Mouse (Mus musculus): ENCODE measurements around the gene Olfr1282. TPM values are rescaled to one million over a fixed set of nuclear protein-coding genes. Genes with fewer than 3 reads are reported as not detected.
"Not testable (repeated sequence)": the region's sequence is repeated elsewhere in the genome, so short reads cannot be mapped to it uniquely, and the experiment has no call there.

Gene Olfr1282
- not detected in 2 replicates for polyA plus RNA-seq (2015; fragmentation: Nextera tagmentation; extraction: Ambion mirVana)

- Histone ChIP-seq H3K9me3 (replicated peaks; ENCODE audit: control insufficient read depth, low read length) (no peaks in the 10 kb centered on the region), H3K9ac (ENCODE audit: low read length) (no peak within 1 kb of the TSS), H3K36me3 (ENCODE audit: control insufficient read depth, insufficient read depth) (no peaks in the 10 kb centered on the region), H3K27me3 (ENCODE audit: control insufficient read depth, insufficient read depth, low read length) (no peaks in the 10 kb centered on the region), H3K4me3 (ENCODE audit: low read length) (no peak within 1 kb of the TSS), H3K4me2 (ENCODE audit: low read depth, low read length) (no peak within 1 kb of the TSS), H3K4me1 (ENCODE audit: control insufficient read depth, insufficient read depth, low read length) (no peaks in the 10 kb centered on the region), H3K27ac (ENCODE audit: low read length) (no peak within 1 kb of the TSS)
- 60% methylated on average over 2 of the region's 2 CpGs for WGBS
- ATAC-seq (replicated peaks; ENCODE audit: extremely low read depth, insufficient read depth, low FRiP score) = no peak
Observed at GRCm38 (mm10) chr2:111335976-111336375, at the start of gene Olfr1282. TSS of gene Olfr1282 (minus strand) at chr2:111336076.

GRCm38 (mm10) chr2:111375222-111375621 is 39.3 kb upstream of the Olfr1282 start, which contains the start of gene Olfr1284:
TSS of gene Olfr1284 (plus strand) at chr2:111375522.
- Histone ChIP-seq H3K36me3 (ENCODE audit: control insufficient read depth, insufficient read depth) (no peaks in the 10 kb centered on the region), H3K9me3 (replicated peaks; ENCODE audit: control insufficient read depth, low read length) (no peaks in the 10 kb centered on the region), H3K4me1 (ENCODE audit: control insufficient read depth, insufficient read depth, low read length) (no peaks in the 10 kb centered on the region), H3K27me3 (ENCODE audit: control insufficient read depth, insufficient read depth, low read length) (no peaks in the 10 kb centered on the region), H3K4me3 (ENCODE audit: low read length) (no peak within 1 kb of the TSS), H3K9ac (ENCODE audit: low read length) (no peak within 1 kb of the TSS), H3K4me2 (ENCODE audit: low read depth, low read length) (no peak within 1 kb of the TSS), H3K27ac (ENCODE audit: low read length) (no peak within 1 kb of the TSS)
- no peak for ATAC-seq (replicated peaks; ENCODE audit: extremely low read depth, insufficient read depth, low FRiP score)
- 69% methylated on average over 1 of the region's 1 CpGs for WGBS

- H3K4me3 ChIP-seq (ENCODE audit: low read length) = no peak within 1 kb of the TSS
- H3K36me3 ChIP-seq (ENCODE audit: control insufficient read depth, insufficient read depth) = no peaks in the 10 kb centered on the region
- WGBS = 74% methylated on average over 2 of the region's 2 CpGs
- ATAC-seq (replicated peaks; ENCODE audit: extremely low read depth, insufficient read depth, low FRiP score) = no peak
- H3K9ac ChIP-seq (ENCODE audit: low read length) = no peak within 1 kb of the TSS
- H3K27me3 ChIP-seq (ENCODE audit: control insufficient read depth, insufficient read depth, low read length) = no peaks in the 10 kb centered on the region
- no peak within 1 kb of the TSS for H3K27ac ChIP-seq (ENCODE audit: low read length)
- H3K4me1 ChIP-seq (ENCODE audit: control insufficient read depth, insufficient read depth, low read length) = no peaks in the 10 kb centered on the region
- no peaks in the 10 kb centered on the region for H3K9me3 ChIP-seq (replicated peaks; ENCODE audit: control insufficient read depth, low read length)
- H3K4me2 ChIP-seq (ENCODE audit: low read depth, low read length) = no peak within 1 kb of the TSS
Observed at GRCm38 (mm10) chr2:111366490-111366889, 30.6 kb upstream of the Olfr1282 start, which contains the start of gene Olfr1283. TSS of gene Olfr1283 (plus strand) at chr2:111366790.

GRCm38 (mm10) chr2:111333721-111334120 is 2.2 kb downstream of the Olfr1282 start:
- not testable (repeated sequence) for ATAC-seq (replicated peaks; ENCODE audit: extremely low read depth, insufficient read depth, low FRiP score); H3K9me3 ChIP-seq (replicated peaks; ENCODE audit: control insufficient read depth, low read length); H3K9ac ChIP-seq (ENCODE audit: low read length); H3K4me3 ChIP-seq (ENCODE audit: low read length); H3K4me1 ChIP-seq (ENCODE audit: control insufficient read depth, insufficient read depth, low read length); H3K27ac ChIP-seq (ENCODE audit: low read length); H3K4me2 ChIP-seq (ENCODE audit: low read depth, low read length); H3K27me3 ChIP-seq (ENCODE audit: control insufficient read depth, insufficient read depth, low read length); H3K36me3 ChIP-seq (ENCODE audit: control insufficient read depth, insufficient read depth)
- 68% methylated on average over 5 of the region's 5 CpGs for WGBS

- ATAC-seq (replicated peaks; ENCODE audit: extremely low read depth, insufficient read depth, low FRiP score) = no peak
- Histone ChIP-seq H3K4me1 (ENCODE audit: control insufficient read depth, insufficient read depth, low read length) (no peaks in the 10 kb centered on the region), H3K9me3 (replicated peaks; ENCODE audit: control insufficient read depth, low read length) (no peaks in the 10 kb centered on the region), H3K9ac (ENCODE audit: low read length) (no peak within 1 kb of the TSS), H3K27ac (ENCODE audit: low read length) (no peak within 1 kb of the TSS), H3K36me3 (ENCODE audit: control insufficient read depth, insufficient read depth) (no peaks in the 10 kb centered on the region), H3K4me3 (ENCODE audit: low read length) (no peak within 1 kb of the TSS), H3K27me3 (ENCODE audit: control insufficient read depth, insufficient read depth, low read length) (no peaks in the 10 kb centered on the region), H3K4me2 (ENCODE audit: low read depth, low read length) (no peak within 1 kb of the TSS)
- WGBS = 62% methylated on average over 2 of the region's 2 CpGs
Observed at GRCm38 (mm10) chr2:111326220-111326619, 9.7 kb downstream of the Olfr1282 start, which contains the start of gene Olfr1281. TSS of gene Olfr1281 (plus strand) at chr2:111326520.

- H3K27ac ChIP-seq (ENCODE audit: low read length) = no peak within 1 kb of the TSS
- no peak for ATAC-seq (replicated peaks; ENCODE audit: extremely low read depth, insufficient read depth, low FRiP score)
- no peak within 1 kb of the TSS for H3K9ac ChIP-seq (ENCODE audit: low read length)
Observed at GRCm38 (mm10) chr2:111313717-111314116, 22.2 kb downstream of the Olfr1282 start, which contains the start of gene Olfr1280. TSS of gene Olfr1280 (plus strand) at chr2:111314017.

GRCm38 (mm10) chr2:111300374-111300773 is 35.5 kb downstream of the Olfr1282 start, which contains the start of gene Olfr1279:
TSS of gene Olfr1279 (plus strand) at chr2:111300635.
- H3K9me3 ChIP-seq (replicated peaks; ENCODE audit: control insufficient read depth, low read length) = no peaks in the 10 kb centered on the region
- no peak within 1 kb of the TSS for H3K4me3 ChIP-seq (ENCODE audit: low read length)
- no peaks in the 10 kb centered on the region for H3K27me3 ChIP-seq (ENCODE audit: control insufficient read depth, insufficient read depth, low read length)
- no peak within 1 kb of the TSS for H3K4me2 ChIP-seq (ENCODE audit: low read depth, low read length)
- no peaks in the 10 kb centered on the region for H3K4me1 ChIP-seq (ENCODE audit: control insufficient read depth, insufficient read depth, low read length)
- no peak within 1 kb of the TSS for H3K27ac ChIP-seq (ENCODE audit: low read length)
- no peaks in the 10 kb centered on the region for H3K36me3 ChIP-seq (ENCODE audit: control insufficient read depth, insufficient read depth)
- no peak for ATAC-seq (replicated peaks; ENCODE audit: extremely low read depth, insufficient read depth, low FRiP score)
- H3K9ac ChIP-seq (ENCODE audit: low read length) = no peak within 1 kb of the TSS

More at GRCm38 (mm10) chr2:111313717-111314116, 22.2 kb downstream of the Olfr1282 start, which contains the start of gene Olfr1280:
- Histone ChIP-seq H3K4me2 (ENCODE audit: low read depth, low read length) (no peak within 1 kb of the TSS), H3K4me3 (ENCODE audit: low read length) (no peak within 1 kb of the TSS), H3K9me3 (replicated peaks; ENCODE audit: control insufficient read depth, low read length) (no peaks in the 10 kb centered on the region), H3K4me1 (ENCODE audit: control insufficient read depth, insufficient read depth, low read length) (no peaks in the 10 kb centered on the region), H3K27me3 (ENCODE audit: control insufficient read depth, insufficient read depth, low read length) (no peaks in the 10 kb centered on the region), H3K36me3 (ENCODE audit: control insufficient read depth, insufficient read depth) (no peaks in the 10 kb centered on the region)

GRCm38 (mm10) chr2:111298541-111298940 is 37.3 kb downstream of the Olfr1282 start:
- Histone ChIP-seq H3K9me3 (replicated peaks; ENCODE audit: control insufficient read depth, low read length) (no peaks in the 10 kb centered on the region), H3K36me3 (ENCODE audit: control insufficient read depth, insufficient read depth) (no peaks in the 10 kb centered on the region), H3K9ac (ENCODE audit: low read length) (no peak overlapping the region), H3K4me2 (ENCODE audit: low read depth, low read length) (no peak overlapping the region), H3K27ac (ENCODE audit: low read length) (no peak overlapping the region), H3K4me3 (ENCODE audit: low read length) (no peak overlapping the region), H3K27me3 (ENCODE audit: control insufficient read depth, insufficient read depth, low read length) (no peaks in the 10 kb centered on the region), H3K4me1 (ENCODE audit: control insufficient read depth, insufficient read depth, low read length) (no peaks in the 10 kb centered on the region)
- no peak for ATAC-seq (replicated peaks; ENCODE audit: extremely low read depth, insufficient read depth, low FRiP score)

- H3K36me3 ChIP-seq (ENCODE audit: control insufficient read depth, insufficient read depth) = no peaks in the 10 kb centered on the region
- no peak within 1 kb of the TSS for H3K27ac ChIP-seq (ENCODE audit: low read length)
Observed at GRCm38 (mm10) chr2:111289836-111290235, 46.0 kb downstream of the Olfr1282 start, which contains the start of gene Olfr1278. TSS of gene Olfr1278 (plus strand) at chr2:111290136.

More at GRCm38 (mm10) chr2:111289836-111290235, 46.0 kb downstream of the Olfr1282 start, which contains the start of gene Olfr1278:
- H3K27me3 ChIP-seq (ENCODE audit: control insufficient read depth, insufficient read depth, low read length) = no peaks in the 10 kb centered on the region
- ATAC-seq (replicated peaks; ENCODE audit: extremely low read depth, insufficient read depth, low FRiP score) = no peak
- no peaks in the 10 kb centered on the region for H3K9me3 ChIP-seq (replicated peaks; ENCODE audit: control insufficient read depth, low read length)
- no peak within 1 kb of the TSS for H3K4me3 ChIP-seq (ENCODE audit: low read length)
- no peaks in the 10 kb centered on the region for H3K4me1 ChIP-seq (ENCODE audit: control insufficient read depth, insufficient read depth, low read length)
- no peak within 1 kb of the TSS for H3K4me2 ChIP-seq (ENCODE audit: low read depth, low read length)
- H3K9ac ChIP-seq (ENCODE audit: low read length) = no peak within 1 kb of the TSS

Measured in heart, embryonic 16.5 days (tissue).